Mouse (Mus musculus) lung, postnatal 0 days (tissue): ENCODE data around the gene Slc12a8. TPM values are rescaled to one million over a fixed set of nuclear protein-coding genes. Genes with fewer than 3 reads are reported as not detected.
A peak's percentile ranks its signal among the peaks of the same experiment; 100 is the strongest.

Experiments used
- ATAC-seq: fragments of 200-750 bp; cut with Nextera tagmentation; 2 replicates; pipeline ENCODE4 v1.8.0; 2017; ENCODE audit warnings: moderate library complexity
- DNase-seq: peaks from one replicate; pipeline ENCODE4 v3.0.0-alpha.2; 2016; ENCODE audit warnings: low spot score
- H3K27ac ChIP-seq: fragments of 300-500 bp; sonication (generic); 2 replicates; pipeline ENCODE4 v1.5.1; 2014; ENCODE audit warnings: antibody characterized with exemption, mild to moderate bottlenecking, low read length, mixed read lengths
- H3K27me3 ChIP-seq: fragments of 300-500 bp; sonication (generic); replicated peaks from 2 replicates; pipeline ENCODE4 v1.6.1; 2014; ENCODE audit warnings: low read length, mixed read lengths; ENCODE audit not compliant: insufficient read depth
- H3K36me3 ChIP-seq: fragments of 300-500 bp; sonication (generic); 2 replicates; pipeline ENCODE4 v1.6.1; 2014; ENCODE audit warnings: low read length, mixed read lengths; ENCODE audit not compliant: insufficient read depth
- H3K4me1 ChIP-seq: fragments of 300-500 bp; sonication (generic); 2 replicates; pipeline ENCODE4 v1.6.1; 2014; ENCODE audit warnings: antibody characterized with exemption, low read depth, low read length, mixed read lengths; ENCODE audit not compliant: insufficient read depth
- H3K4me2 ChIP-seq: fragments of 300-500 bp; sonication (generic); replicated peaks from 2 replicates; pipeline ENCODE4 v1.6.1; 2014; ENCODE audit warnings: low read depth, mild to moderate bottlenecking, low read length, moderate library complexity, mixed read lengths
- H3K4me3 ChIP-seq: fragments of 300-500 bp; sonication (generic); 2 replicates; pipeline ENCODE4 v1.5.1; 2014; ENCODE audit warnings: low read depth, low read length
- H3K9ac ChIP-seq: fragments of 300-500 bp; sonication (generic); replicated peaks from 2 replicates; pipeline ENCODE4 v1.6.1; 2014; ENCODE audit warnings: low read depth, mild to moderate bottlenecking
- H3K9me3 ChIP-seq: fragments of 300-500 bp; sonication (generic); 2 replicates; pipeline ENCODE4 v1.6.1; 2016; ENCODE audit warnings: low read length, mixed read lengths
- CTCF ChIP-seq: IDR thresholded peaks from 2 replicates; pipeline ENCODE4 v1.5.1; 2016; ENCODE audit warnings: antibody characterized with exemption, mild to moderate bottlenecking
- EP300 ChIP-seq: IDR thresholded peaks from 2 replicates; pipeline ENCODE4 v1.6.1; 2016; ENCODE audit warnings: antibody characterized with exemption, mild to moderate bottlenecking, control low read depth
- WGBS: fragments of 180-500 bp; shearing (Covaris S2); extraction: QIAGEN DNeasy Blood & Tissue Kit; methylation state at CpG from one replicate; pipeline ENCODE4 v1.1.7; 2014; 5-methylcytosine and 5-hydroxymethylcytosine counted together
- polyA plus RNA-seq: library from polyadenylated mRNA; unstranded; fragments of >200 nt; fragmentation: Nextera tagmentation; extraction: Ambion mirVana; gene quantifications from 2 replicates; pipeline ENCODE4 v1.2.1, GENCODE M21; 2015

Slc12a8 gene
- polyA plus RNA-seq, 1 experiment from 2014 or later = 0.79 TPM

DNA sequence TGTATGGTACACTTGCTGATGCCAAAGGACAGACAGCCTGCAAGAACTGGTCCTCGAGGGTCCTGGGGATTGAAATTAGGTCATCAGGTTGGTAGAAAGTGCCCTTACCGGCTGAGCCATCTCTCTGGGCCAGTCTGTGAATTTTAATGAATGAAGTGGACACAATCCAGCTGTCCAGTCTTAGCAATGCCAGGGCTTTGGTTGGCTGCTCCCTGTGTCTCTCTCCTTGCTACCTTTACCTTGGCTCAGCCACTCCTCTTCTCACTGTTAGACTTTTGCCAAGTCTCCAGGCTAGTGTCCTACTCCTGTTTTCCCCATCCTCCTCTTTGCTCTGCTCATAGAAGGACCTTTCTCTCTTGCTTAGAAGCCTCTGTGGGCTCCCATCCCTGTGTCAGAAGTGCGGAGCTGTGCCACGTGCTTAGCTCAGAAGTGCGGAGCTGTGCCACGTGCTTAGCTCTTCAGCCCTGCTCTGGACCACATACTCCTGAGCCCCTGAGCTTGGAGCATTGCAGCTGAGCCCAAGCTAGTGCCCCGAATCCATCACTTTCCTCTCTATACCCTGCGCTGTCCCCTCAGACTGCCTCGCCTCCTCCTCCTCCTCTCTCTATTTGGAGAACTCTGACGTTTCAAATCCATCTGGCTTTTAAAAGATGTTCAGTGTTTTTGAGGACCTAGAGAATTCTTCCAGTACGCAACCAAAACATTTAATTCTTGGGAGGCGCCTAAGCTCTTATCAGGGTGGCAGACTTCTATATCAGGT lies 118.9 kb downstream of the Slc12a8 start:
- DNase-seq = no peak
- no peak for ATAC-seq
- no peaks in the 10 kb centered on the region for H3K36me3 ChIP-seq
- no peak overlapping the region for H3K4me3 ChIP-seq
- H3K9me3 ChIP-seq = no peaks in the 10 kb centered on the region
- whole genome bisulfite sequencing = 74% methylated on average over 12 of the region's 12 CpGs
- no peak overlapping the region for H3K9ac ChIP-seq
- no peak overlapping the region for H3K4me2 ChIP-seq
- no peaks in the 10 kb centered on the region for H3K27me3 ChIP-seq
- no peak overlapping the region for H3K27ac ChIP-seq
- TF ChIP-seq CTCF = no peak
- TF ChIP-seq EP300 = no peak
- H3K4me1 ChIP-seq = no peaks in the 10 kb centered on the region

GRCm38 (mm10) chr16:33641779-33642178 lies 124.7 kb downstream of the Slc12a8 start:
- no peak overlapping the region for H3K4me3 ChIP-seq
- H3K36me3 ChIP-seq = no peaks in the 10 kb centered on the region
- no peaks in the 10 kb centered on the region for H3K9me3 ChIP-seq
- no peak overlapping the region for H3K27ac ChIP-seq
- TF ChIP-seq EP300 (0 out of 2 replicates have a peak, but pooled peaks have one; percentile 24), CTCF (no peak)
- 35% methylated on average over 3 of the region's 3 CpGs for WGBS
- no peaks in the 10 kb centered on the region for H3K4me1 ChIP-seq
- ATAC-seq (peak; percentile 67), DNase-seq (peak; percentile 84)
- H3K9ac ChIP-seq = no peak overlapping the region
- no peak overlapping the region for H3K4me2 ChIP-seq
- no peaks in the 10 kb centered on the region for H3K27me3 ChIP-seq

GRCm38 (mm10) chr16:33653116-33653515 lies 136.0 kb downstream of the Slc12a8 start:
- WGBS = 90% methylated on average over 6 of the region's 6 CpGs
- TF ChIP-seq EP300 (no peak), CTCF (no peak)

DNA sequence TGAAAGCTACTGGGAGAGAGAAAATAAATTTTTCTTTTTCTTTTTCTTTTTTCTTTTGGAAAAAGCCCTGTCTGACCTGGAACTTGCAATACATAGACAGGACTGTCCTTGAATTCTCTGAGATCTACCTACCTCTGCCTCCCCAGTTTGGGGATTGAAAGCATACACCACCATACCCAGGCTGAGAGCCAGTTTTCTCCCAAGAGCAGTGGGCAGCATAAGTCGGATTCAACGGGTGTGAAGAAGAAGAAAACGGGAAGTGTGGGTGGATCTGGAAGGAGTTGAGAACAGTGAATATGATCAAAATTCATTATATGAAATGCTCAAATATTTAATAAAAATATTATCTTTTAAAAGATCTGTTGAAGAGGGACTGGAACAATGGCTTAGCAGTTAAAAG lies 138.3 kb downstream of the Slc12a8 start:
- no peak for ATAC-seq
- TF ChIP-seq EP300 (no peak), CTCF (no peak)

More at GRCm38 (mm10) chr16:33653116-33653515, 136.0 kb downstream of the Slc12a8 start:
- Histone ChIP-seq H3K9me3 (peaks cover 4% of the 10 kb centered on the region; the same call in 1 of the 2 replicates), H3K4me3 (no peak overlapping the region), H3K9ac (no peak overlapping the region), H3K27ac (no peak overlapping the region), H3K36me3 (no peaks in the 10 kb centered on the region), H3K27me3 (no peaks in the 10 kb centered on the region), H3K4me1 (no peaks in the 10 kb centered on the region), H3K4me2 (no peak overlapping the region)
- DNase-seq (no peak), ATAC-seq (no peak)

DNA sequence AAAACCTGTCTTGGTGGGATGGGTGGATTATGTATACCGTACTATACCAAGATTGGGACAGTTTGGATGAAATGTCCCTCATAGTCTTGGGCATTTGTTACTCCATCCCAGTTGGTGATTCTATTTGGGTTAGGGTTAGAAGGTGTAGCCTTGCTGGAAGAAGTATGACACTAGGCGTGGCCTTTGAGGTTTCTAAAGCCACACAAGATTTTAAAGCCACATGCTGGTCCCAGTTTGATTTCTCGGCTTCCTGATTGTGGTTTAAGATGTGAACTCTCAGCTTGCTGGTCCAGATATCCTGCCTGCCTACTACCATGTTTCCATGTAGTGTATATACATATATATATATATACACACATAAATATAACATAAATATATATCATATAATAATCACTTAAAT lies 140.1 kb downstream of the Slc12a8 start:
- H3K27ac ChIP-seq = no peak overlapping the region
- no peak overlapping the region for H3K4me3 ChIP-seq
- no peak for TF ChIP-seq EP300
- no peak for TF ChIP-seq CTCF
- no peak for DNase-seq
- H3K36me3 ChIP-seq = no peaks in the 10 kb centered on the region
- H3K27me3 ChIP-seq = no peaks in the 10 kb centered on the region
- H3K4me1 ChIP-seq = 0 out of 2 replicates have a peak, but pooled peaks cover 5% of the 10 kb centered on the region
- ATAC-seq = no peak
- no peak overlapping the region for H3K9ac ChIP-seq
- 83% methylated on average over 3 of the region's 3 CpGs for WGBS
- no peak overlapping the region for H3K4me2 ChIP-seq
- H3K9me3 ChIP-seq = no peaks in the 10 kb centered on the region

More for the DNA sequence above, 138.3 kb downstream of the Slc12a8 start:
- 0 out of 2 replicates have a peak, but pooled peaks cover 5% of the 10 kb centered on the region for H3K4me1 ChIP-seq
- H3K9ac ChIP-seq = no peak overlapping the region
- no peaks in the 10 kb centered on the region for H3K36me3 ChIP-seq
- WGBS = 81% methylated on average over 3 of the region's 3 CpGs
- no peak overlapping the region for H3K4me3 ChIP-seq
- no peak overlapping the region for H3K4me2 ChIP-seq
- no peaks in the 10 kb centered on the region for H3K9me3 ChIP-seq
- no peaks in the 10 kb centered on the region for H3K27me3 ChIP-seq
- H3K27ac ChIP-seq = no peak overlapping the region
- DNase-seq = no peak

- H3K27me3 ChIP-seq = no peaks in the 10 kb centered on the region
- H3K9ac ChIP-seq = no peak overlapping the region
- H3K36me3 ChIP-seq = no peaks in the 10 kb centered on the region
- 92% methylated on average over 3 of the region's 3 CpGs for WGBS
- H3K4me2 ChIP-seq = no peak overlapping the region
- no peaks in the 10 kb centered on the region for H3K9me3 ChIP-seq
- DNase-seq (no peak), ATAC-seq (no peak)
- TF ChIP-seq CTCF (no peak), EP300 (no peak)
- H3K4me1 ChIP-seq = 0 out of 2 replicates have a peak, but pooled peaks cover 5% of the 10 kb centered on the region
- no peak overlapping the region for H3K4me3 ChIP-seq
- H3K27ac ChIP-seq = no peak overlapping the region
Observed at GRCm38 (mm10) chr16:33658121-33658520, 141.0 kb downstream of the Slc12a8 start.
